Mouse (Mus musculus): ENCODE results near the gene Rsl24d1.

DNA sequence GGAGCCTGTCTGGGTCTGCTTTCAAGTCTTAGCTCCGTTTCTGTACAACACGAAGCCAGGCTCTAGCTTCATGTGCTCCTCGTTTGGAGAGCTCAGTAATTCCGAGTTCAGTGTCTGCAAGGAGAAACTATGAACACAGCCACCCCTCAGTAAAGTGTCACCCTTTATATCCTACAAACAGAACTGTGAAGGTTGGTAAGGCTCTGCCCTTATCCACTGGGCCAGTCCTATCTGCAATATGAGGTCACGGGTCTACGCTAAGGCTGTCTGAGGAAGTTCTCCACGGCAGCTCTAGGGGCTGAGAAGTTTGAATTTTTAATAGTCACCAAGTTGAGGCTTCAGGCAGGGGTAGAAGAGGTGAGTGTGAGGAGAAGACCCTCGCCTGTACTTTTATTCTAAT is 40.8 kb upstream of the Rsl24d1 start:
- no peak for TF ChIP-seq POLR2A (IDR thresholded peaks at IDR 0.05; ENCODE audit: low read depth, low read length)
- TF ChIP-seq CTCF (IDR thresholded peaks at IDR 0.05; ENCODE audit: extremely low read depth, insufficient read depth, insufficient read length, insufficient replicate concordance): no peak
